Mouse (Mus musculus) lung, postnatal 0 days (tissue): ENCODE data around the gene Esrra. TPM values are rescaled to one million over a fixed set of nuclear protein-coding genes. Genes with fewer than 3 reads are reported as not detected.

ENCODE experiments used
- ATAC-seq: fragments of 200-750 bp; cut with Nextera tagmentation; 2 replicates; pipeline ENCODE4 v1.8.0; 2017; ENCODE audit warnings: moderate library complexity
- DNase-seq: peaks from one replicate; pipeline ENCODE4 v3.0.0-alpha.2; 2016; ENCODE audit warnings: low spot score
- H3K27ac ChIP-seq: fragments of 300-500 bp; sonication (generic); 2 replicates; pipeline ENCODE4 v1.5.1; 2014; ENCODE audit warnings: antibody characterized with exemption, mild to moderate bottlenecking, low read length, mixed read lengths
- H3K27me3 ChIP-seq: fragments of 300-500 bp; sonication (generic); replicated peaks from 2 replicates; pipeline ENCODE4 v1.6.1; 2014; ENCODE audit warnings: low read length, mixed read lengths; ENCODE audit not compliant: insufficient read depth
- H3K36me3 ChIP-seq: fragments of 300-500 bp; sonication (generic); 2 replicates; pipeline ENCODE4 v1.6.1; 2014; ENCODE audit warnings: low read length, mixed read lengths; ENCODE audit not compliant: insufficient read depth
- H3K4me1 ChIP-seq: fragments of 300-500 bp; sonication (generic); 2 replicates; pipeline ENCODE4 v1.6.1; 2014; ENCODE audit warnings: antibody characterized with exemption, low read depth, low read length, mixed read lengths; ENCODE audit not compliant: insufficient read depth
- H3K4me2 ChIP-seq: fragments of 300-500 bp; sonication (generic); replicated peaks from 2 replicates; pipeline ENCODE4 v1.6.1; 2014; ENCODE audit warnings: low read depth, mild to moderate bottlenecking, low read length, moderate library complexity, mixed read lengths
- H3K4me3 ChIP-seq: fragments of 300-500 bp; sonication (generic); 2 replicates; pipeline ENCODE4 v1.5.1; 2014; ENCODE audit warnings: low read depth, low read length
- H3K9ac ChIP-seq: fragments of 300-500 bp; sonication (generic); replicated peaks from 2 replicates; pipeline ENCODE4 v1.6.1; 2014; ENCODE audit warnings: low read depth, mild to moderate bottlenecking
- H3K9me3 ChIP-seq: fragments of 300-500 bp; sonication (generic); 2 replicates; pipeline ENCODE4 v1.6.1; 2016; ENCODE audit warnings: low read length, mixed read lengths
- CTCF ChIP-seq: IDR thresholded peaks from 2 replicates; pipeline ENCODE4 v1.5.1; 2016; ENCODE audit warnings: antibody characterized with exemption, mild to moderate bottlenecking
- EP300 ChIP-seq: IDR thresholded peaks from 2 replicates; pipeline ENCODE4 v1.6.1; 2016; ENCODE audit warnings: antibody characterized with exemption, mild to moderate bottlenecking, control low read depth
- WGBS: fragments of 180-500 bp; shearing (Covaris S2); extraction: QIAGEN DNeasy Blood & Tissue Kit; methylation state at CpG from one replicate; pipeline ENCODE4 v1.1.7; 2014; 5-methylcytosine and 5-hydroxymethylcytosine counted together
- polyA plus RNA-seq: library from polyadenylated mRNA; unstranded; fragments of >200 nt; fragmentation: Nextera tagmentation; extraction: Ambion mirVana; gene quantifications from 2 replicates; pipeline ENCODE4 v1.2.1, GENCODE M21; 2015

The Esrra gene
- polyA plus RNA-seq, 1 experiment from 2014 or later = 12.8 TPM

- ATAC-seq = no peak
- 61% methylated on average over 1 of the region's 1 CpGs for WGBS
- no peaks in the 10 kb centered on the region for H3K9me3 ChIP-seq
- no peaks in the 10 kb centered on the region for H3K36me3 ChIP-seq
- TF ChIP-seq CTCF (no peak), EP300 (no peak)
- H3K4me1 ChIP-seq = peaks cover 6% of the 10 kb centered on the region; the same call in 1 of the 2 replicates
- no peak overlapping the region for H3K27ac ChIP-seq
- no peak overlapping the region for H3K4me3 ChIP-seq
- H3K9ac ChIP-seq = no peak overlapping the region
- no peak for DNase-seq
- H3K27me3 ChIP-seq = peaks cover 60% of the 10 kb centered on the region
- H3K4me2 ChIP-seq = no peak overlapping the region
Measured at GRCm38 (mm10) chr19:6932018-6932417, 10.4 kb upstream of the Esrra start.

- TF ChIP-seq CTCF (no peak), EP300 (no peak)
- H3K27ac ChIP-seq = no peak overlapping the region
- 0% methylated on average over 2 of the region's 2 CpGs for WGBS
- DNase-seq (no peak), ATAC-seq (no peak)
- H3K4me3 ChIP-seq = no peak overlapping the region
- H3K36me3 ChIP-seq = no peaks in the 10 kb centered on the region
- no peaks in the 10 kb centered on the region for H3K9me3 ChIP-seq
- H3K4me1 ChIP-seq = peaks cover 10% of the 10 kb centered on the region; the same call in 1 of the 2 replicates
- H3K9ac ChIP-seq = no peak overlapping the region
- H3K27me3 ChIP-seq = peaks cover 69% of the 10 kb centered on the region
- H3K4me2 ChIP-seq = no peak overlapping the region
Measured at GRCm38 (mm10) chr19:6931002-6931401, 9.4 kb upstream of the Esrra start.

- no peak overlapping the region for H3K27ac ChIP-seq
- 22% methylated on average over 7 of the region's 9 CpGs for WGBS
- peaks cover 51% of the 10 kb centered on the region for H3K27me3 ChIP-seq
- H3K4me1 ChIP-seq = peaks cover 9% of the 10 kb centered on the region; the same call in 1 of the 2 replicates
- DNase-seq (no peak), ATAC-seq (no peak)
- H3K4me2 ChIP-seq = no peak overlapping the region
- no peaks in the 10 kb centered on the region for H3K36me3 ChIP-seq
- H3K9ac ChIP-seq = no peak overlapping the region
- no peak for TF ChIP-seq EP300
- TF ChIP-seq CTCF = no peak
- no peak overlapping the region for H3K4me3 ChIP-seq
- no peaks in the 10 kb centered on the region for H3K9me3 ChIP-seq
Measured at GRCm38 (mm10) chr19:6928080-6928479, 6.5 kb upstream of the Esrra start.

- H3K36me3 ChIP-seq = no peaks in the 10 kb centered on the region
- 0 out of 2 replicates have a peak overlapping the region, but pooled peaks have one; percentile 8 for H3K4me3 ChIP-seq
- no peaks in the 10 kb centered on the region for H3K9me3 ChIP-seq
- peaks cover 13% of the 10 kb centered on the region; the same call in 1 of the 2 replicates for H3K4me1 ChIP-seq
- WGBS = 18% methylated on average over 26 of the region's 26 CpGs
- 0 out of 2 replicates have a peak overlapping the region, but pooled peaks have one; percentile 11 for H3K4me2 ChIP-seq
- peaks cover 38% of the 10 kb centered on the region for H3K27me3 ChIP-seq
- no peak overlapping the region for H3K27ac ChIP-seq
- no peak overlapping the region for H3K9ac ChIP-seq
- no peak for TF ChIP-seq EP300
- no peak for TF ChIP-seq CTCF
- ATAC-seq (no peak), DNase-seq (no peak)
Measured at GRCm38 (mm10) chr19:6926559-6927255, 5.1 kb upstream of the Esrra start.

- no peaks in the 10 kb centered on the region for H3K36me3 ChIP-seq
- peaks cover 32% of the 10 kb centered on the region for H3K27me3 ChIP-seq
- no peak overlapping the region for H3K27ac ChIP-seq
- ATAC-seq = no peak
- no peaks in the 10 kb centered on the region for H3K9me3 ChIP-seq
- peaks cover 15% of the 10 kb centered on the region for H3K4me1 ChIP-seq
- TF ChIP-seq EP300 (no peak), CTCF (no peak)
- H3K4me2 ChIP-seq = peak overlapping the region; percentile 22
- no peak for DNase-seq
- WGBS = 13% methylated on average over 37 of the region's 40 CpGs
- H3K4me3 ChIP-seq = 0 out of 2 replicates have a peak overlapping the region, but pooled peaks have one; percentile 10
- no peak overlapping the region for H3K9ac ChIP-seq
Measured at GRCm38 (mm10) chr19:6925611-6926329, 4.2 kb upstream of the Esrra start.

GRCm38 (mm10) chr19:6925307-6925573, 3.6 kb upstream of the Esrra start, which contains the start of gene Catsperz:
TSS of gene Catsperz (minus strand) at chr19:6925380.
- ATAC-seq (no peak), DNase-seq (peak; percentile 66)
- Histone ChIP-seq H3K9me3 (no peaks in the 10 kb centered on the region), H3K27ac (no peak within 1 kb of the TSS), H3K9ac (no peak within 1 kb of the TSS), H3K4me2 (peak within 1 kb of the TSS; percentile 22), H3K4me1 (peaks cover 19% of the 10 kb centered on the region), H3K27me3 (peaks cover 32% of the 10 kb centered on the region), H3K4me3 (peak within 1 kb of the TSS; percentile 10; the same call in 1 of the 2 replicates), H3K36me3 (no peaks in the 10 kb centered on the region)
- no peak for TF ChIP-seq EP300
- no peak for TF ChIP-seq CTCF
- WGBS = 3% methylated on average over 9 of the region's 9 CpGs
